8 mouse cellular contexts compared by ENCODE assay signal in genomic region chr2:33746471-33746870, GRCm38 (mm10).
A peak's percentile ranks its signal among the peaks of the same experiment; 100 is the strongest.
DNase-seq lines count a peak whose midpoint lies in the region; ATAC-seq lines count a peak whose summit lies in the region.

No protein-coding gene starts in this region.

- no peaks in the 10 kb centered on the region for H3K4me1 ChIP-seq in heart, embryonic 10.5 days
- H3K4me1 ChIP-seq in hindbrain, embryonic 15.5 days (replicated peaks) = peaks cover 27% of the 10 kb centered on the region
- peaks cover 3% of the 10 kb centered on the region for H3K4me1 ChIP-seq in midbrain, embryonic 10.5 days

- no peak overlapping the region for H3K9ac ChIP-seq in hindbrain, embryonic 15.5 days

- peaks cover 5% of the 10 kb centered on the region; the same call in 1 of the 2 replicates for H3K27me3 ChIP-seq in heart, embryonic 10.5 days (ENCODE audit: insufficient read depth, poor library complexity, severe bottlenecking)
- no peaks in the 10 kb centered on the region for H3K27me3 ChIP-seq in hindbrain, embryonic 15.5 days
- H3K27me3 ChIP-seq in midbrain, embryonic 10.5 days (ENCODE audit: low read depth, poor library complexity, severe bottlenecking) = no peaks in the 10 kb centered on the region

- no peak overlapping the region for H3K4me2 ChIP-seq in hindbrain, embryonic 15.5 days

- H3K9me3 ChIP-seq in heart, embryonic 10.5 days = no peaks in the 10 kb centered on the region
- no peaks in the 10 kb centered on the region for H3K9me3 ChIP-seq in hindbrain, embryonic 15.5 days
- H3K9me3 ChIP-seq in midbrain, embryonic 10.5 days (replicated peaks) = no peaks in the 10 kb centered on the region

- H3K36me3 ChIP-seq in heart, embryonic 10.5 days = peaks cover 10% of the 10 kb centered on the region; the same call in 1 of the 2 replicates
- H3K36me3 ChIP-seq in hindbrain, embryonic 15.5 days = peaks cover 13% of the 10 kb centered on the region; the same call in 1 of the 2 replicates
- peaks cover 32% of the 10 kb centered on the region for H3K36me3 ChIP-seq in midbrain, embryonic 10.5 days

- no peak overlapping the region for H3K4me3 ChIP-seq in heart, embryonic 10.5 days
- no peak overlapping the region for H3K4me3 ChIP-seq in hindbrain, embryonic 15.5 days
- H3K4me3 ChIP-seq in midbrain, embryonic 10.5 days = no peak overlapping the region

- peak; percentile 80; the same call in 1 of the 2 replicates for ATAC-seq in frontal cortex, adult (ENCODE audit: low TSS enrichment)
- peak; percentile 60 for ATAC-seq in hindbrain, embryonic 15.5 days (ENCODE audit: low FRiP score, low read depth)

- 14% methylated on average over 5 of the region's 5 CpGs for WGBS in heart, embryonic 10.5 days
- 8% methylated on average over 5 of the region's 5 CpGs for WGBS in hindbrain, embryonic 15.5 days
- WGBS in midbrain, embryonic 10.5 days = 12% methylated on average over 5 of the region's 5 CpGs

- no peak overlapping the region for H3K27ac ChIP-seq in heart, embryonic 10.5 days
- peak overlapping the region; percentile 68 for H3K27ac ChIP-seq in hindbrain, embryonic 15.5 days (replicated peaks)
- no peak overlapping the region for H3K27ac ChIP-seq in midbrain, embryonic 10.5 days (replicated peaks)

- peak; percentile 95 for DNase-seq in heart, adult 11 months
- no peak for DNase-seq in heart, embryonic 10.5 days (ENCODE audit: low spot score)
- DNase-seq in cerebellum, adult 9-10 months = peak; percentile 92
- peak; percentile 82 for DNase-seq in left cerebral cortex, adult 11 months (ENCODE audit: low spot score)
- peak; percentile 73 for DNase-seq in midbrain, embryonic 10.5 days (ENCODE audit: low spot score)
- DNase-seq in right cerebral cortex, postnatal 36 days (ENCODE audit: low spot score in 2 of 2) = peak; percentile 73 to 76
